Mouse (Mus musculus) mature B cell (primary cell): ENCODE data around the gene Styk1.

Source experiments
- in situ Hi-C: fragments of 300-500 bp; cut with MboI; formaldehyde crosslinking; loops from 2 replicates; pipeline ENCODE4 v1.14.3; 2019

Gene Styk1

GRCm38 (mm10) chr6:131292991-131293788, 60.2 kb downstream of the Styk1 start, which contains the start of gene Magohb:
Magohb (minus strand) TSS chr6:131293244.
- in situ Hi-C loops, result loop anchor here (25.0 kb wide), 1 partner anchor 1706 kb away; the partner anchor contains the start of genes Klrd1 and Klre1

DNA sequence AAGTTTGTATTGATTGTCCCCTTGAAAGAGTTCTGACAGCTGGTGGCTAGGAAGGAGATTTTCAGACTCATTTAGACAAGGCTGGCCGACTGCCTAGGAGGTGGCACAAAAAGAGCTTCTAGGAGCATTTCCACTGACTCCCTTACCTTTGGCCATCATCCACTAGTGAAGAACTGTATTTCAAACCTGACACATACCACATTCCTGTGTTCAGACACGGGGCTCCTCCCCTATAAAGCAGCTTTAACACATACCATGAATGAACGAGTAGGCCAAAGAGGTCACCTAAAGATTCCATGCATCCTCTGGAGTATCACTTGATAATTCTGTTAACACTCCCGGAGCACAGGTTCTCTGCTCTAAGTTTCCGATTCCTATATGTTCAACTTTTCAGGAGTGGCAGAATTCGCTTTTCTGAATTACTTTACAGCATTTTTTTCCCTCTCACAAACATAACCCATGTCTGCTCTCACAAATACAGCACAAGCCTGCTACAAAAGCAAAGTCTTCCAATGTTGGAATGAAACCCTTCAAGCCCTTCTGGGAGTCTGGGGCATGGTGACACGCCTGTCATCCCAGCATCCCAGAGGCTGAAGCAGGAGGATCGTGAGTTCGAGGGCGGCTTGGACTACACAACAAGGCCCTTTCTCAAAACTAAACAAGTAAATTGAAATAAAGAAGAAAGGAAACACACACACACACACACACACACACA, 61.0 kb downstream of the Styk1 start:
- in situ Hi-C loops, result loop anchor here (25.0 kb wide), 1 partner anchor 1705 kb away; the partner anchor contains the start of genes Klrd1 and Klre1

GRCm38 (mm10) chr6:131290430-131290829, 63.0 kb downstream of the Styk1 start:
- in situ Hi-C loops, result loop anchor here (25.0 kb wide), 1 partner anchor 1703 kb away; the partner anchor contains the start of genes Klrd1 and Klre1

GRCm38 (mm10) chr6:131278160-131278559, 75.2 kb downstream of the Styk1 start:
- in situ Hi-C loops, result loop anchor here (25.0 kb wide), 1 partner anchor 1691 kb away; the partner anchor contains the start of genes Klrd1 and Klre1

GRCm38 (mm10) chr6:131276659-131277058, 76.7 kb downstream of the Styk1 start:
- in situ Hi-C loops, result loop anchor here (25.0 kb wide), 1 partner anchor 1689 kb away; the partner anchor contains the start of genes Klrd1 and Klre1

DNA sequence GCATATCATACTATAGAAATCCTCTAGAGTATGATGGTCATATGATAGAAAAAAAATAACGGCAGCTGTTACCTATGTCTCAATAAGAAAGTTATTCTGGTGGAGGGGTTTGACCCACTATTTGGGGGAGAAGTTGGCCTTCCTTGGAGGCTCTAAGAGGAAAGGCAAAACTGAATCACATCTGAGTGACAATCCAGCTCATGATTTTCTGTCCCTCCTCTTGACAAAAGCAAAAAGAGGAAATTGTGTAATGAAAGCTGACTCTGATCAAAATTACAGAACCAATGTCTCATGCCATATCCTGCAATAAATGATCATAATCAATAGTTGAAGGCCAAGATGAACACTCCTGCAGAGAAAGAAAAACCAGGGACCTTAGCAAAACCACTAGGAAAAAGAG, 81.1 kb downstream of the Styk1 start:
- in situ Hi-C loops, result no loop called here

GRCm38 (mm10) chr6:131270312-131270711, 83.1 kb downstream of the Styk1 start:
- in situ Hi-C loops, result no loop called here

GRCm38 (mm10) chr6:131269599-131269998, 83.8 kb downstream of the Styk1 start:
- in situ Hi-C loops, result no loop called here

DNA sequence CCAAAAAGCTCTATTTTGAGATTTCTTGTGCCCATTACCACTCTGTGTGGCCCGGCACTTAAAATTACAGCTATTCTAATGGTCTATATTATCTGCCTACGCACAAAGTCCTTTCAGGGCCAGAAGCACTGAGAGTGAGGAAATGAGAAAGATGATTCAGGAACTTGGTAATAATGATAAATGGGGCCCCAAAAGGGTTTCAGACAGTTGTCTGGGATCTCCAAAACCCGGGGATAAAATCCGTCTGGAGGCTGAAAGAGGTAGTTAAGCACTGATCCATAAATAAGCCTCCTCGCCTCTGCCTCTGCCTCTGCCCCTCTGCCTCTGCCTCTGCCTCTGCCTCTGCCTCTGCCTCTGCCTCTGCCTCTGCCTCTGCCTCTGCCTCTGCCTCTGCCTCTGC, 89.2 kb downstream of the Styk1 start:
- in situ Hi-C loops, result no loop called here

DNA sequence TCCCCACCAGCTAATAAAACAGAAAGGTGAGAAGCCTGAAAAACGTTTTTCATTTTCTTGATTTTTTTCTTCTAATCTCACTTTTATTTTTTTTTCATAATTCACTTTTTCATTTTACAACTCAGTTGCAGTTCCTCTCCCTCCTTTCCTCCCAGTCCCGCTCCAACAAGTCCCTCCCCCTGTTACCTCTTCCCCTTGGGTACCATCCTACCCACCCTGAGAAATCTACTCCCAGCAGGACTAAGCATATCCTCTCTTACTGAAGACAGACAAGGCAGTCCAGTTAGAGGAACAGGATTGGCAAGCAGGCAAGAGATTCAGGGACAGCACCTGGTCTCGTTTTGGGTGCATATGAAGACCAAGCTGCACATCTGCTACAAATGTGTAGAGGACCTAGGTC, 90.6 kb downstream of the Styk1 start:
- in situ Hi-C loops, result no loop called here

DNA sequence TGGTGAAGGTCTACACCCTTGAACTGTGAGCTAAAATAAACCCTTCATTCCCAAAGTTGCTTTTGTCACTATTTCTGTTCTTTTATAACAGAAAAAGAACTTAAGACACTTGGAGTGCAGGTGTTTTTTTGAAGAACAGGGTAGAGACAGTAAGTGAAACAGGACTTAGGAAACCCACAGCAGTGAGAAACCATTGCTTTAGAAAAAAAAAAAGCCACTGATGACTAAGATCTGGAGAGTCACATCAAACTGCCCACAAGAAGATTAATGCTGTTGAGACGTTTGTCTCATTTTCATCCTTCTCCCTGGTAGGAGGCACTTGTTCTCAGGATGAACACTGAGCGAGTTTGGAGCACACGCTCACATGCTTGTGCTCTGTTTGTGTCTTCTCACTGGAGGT, 91.4 kb downstream of the Styk1 start:
- in situ Hi-C loops, result no loop called here
